Mouse (Mus musculus): ENCODE data around the gene Lrtm2.

DNA sequence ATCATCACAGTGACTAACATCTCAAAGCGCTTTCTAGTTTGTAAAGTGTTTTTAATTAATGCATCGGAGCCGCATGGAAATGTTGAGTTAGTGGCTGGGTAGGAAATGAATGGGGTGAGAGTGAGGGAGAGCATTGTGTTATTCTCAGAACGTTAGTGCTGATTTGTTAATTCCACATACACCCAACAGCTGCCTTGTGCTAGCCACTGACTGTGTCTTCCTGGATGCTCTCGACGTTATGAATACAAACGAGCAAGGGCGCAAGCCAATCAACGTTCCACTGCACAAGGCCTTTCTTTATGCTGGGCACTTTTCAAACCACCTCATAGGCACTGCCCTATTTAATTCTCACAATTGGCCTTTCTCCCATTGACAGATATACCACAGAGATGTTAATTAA lies 11.8 kb downstream of the Lrtm2 start:
- no peak for TF ChIP-seq CTCF (IDR thresholded peaks at IDR 0.05; ENCODE audit: low read depth)
- TF ChIP-seq EP300 (optimal IDR thresholded peaks at IDR 0.05): no peak

Data from stomach, postnatal 0 days (tissue).